10 mouse cellular contexts compared by ENCODE assay signal in the genomic region with DNA sequence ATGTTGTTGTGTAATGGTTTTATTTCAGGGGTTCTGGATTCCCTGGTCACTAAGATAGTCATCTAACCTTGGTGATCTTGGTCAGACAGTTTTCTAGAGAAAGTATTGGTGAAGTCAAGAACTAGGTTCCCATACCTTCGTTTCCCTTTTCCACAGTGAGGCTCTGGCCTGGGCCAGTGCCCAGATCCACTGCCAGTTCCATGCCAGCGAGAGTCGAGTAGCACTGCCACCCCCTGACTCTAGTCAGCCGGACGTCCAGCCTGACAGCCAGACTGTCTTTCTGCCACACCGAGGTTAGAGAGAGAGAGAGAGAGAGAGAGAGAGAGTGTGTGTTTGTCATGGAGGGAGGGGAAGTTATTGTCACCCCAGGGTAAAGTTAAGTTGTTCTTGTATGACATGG. TPM values are rescaled to one million over a fixed set of nuclear protein-coding genes. Genes with fewer than 3 reads are reported as not detected.
DNase-seq lines count a peak whose midpoint lies in the region; ATAC-seq and TF ChIP-seq lines count a peak whose summit lies in the region.
"Had no signal": no experiment of that assay in that cellular context is flagged by ENCODE, and none has a peak within 500 bp of the region (broad histone marks: within the 10 kb centered on the region; RNA-seq: fewer than 3 reads in every experiment).

No protein-coding gene starts in this region.

- ATAC-seq in forebrain, embryonic 14.5 days, result no peak
- ATAC-seq in liver, embryonic 13.5 days (ENCODE audit: low read depth), result no peak

- peaks cover 37% of the 10 kb centered on the region for H3K4me1 ChIP-seq in forebrain, embryonic 14.5 days (ENCODE audit: control insufficient read depth, insufficient read depth, low read length)
- H3K4me1 ChIP-seq in liver, embryonic 13.5 days (replicated peaks), result peaks cover 57% of the 10 kb centered on the region

- no peaks in the 10 kb centered on the region for H3K27me3 ChIP-seq in C2C12 (ENCODE audit: control insufficient read depth, insufficient read depth, insufficient read length)
- H3K27me3 ChIP-seq in forebrain, embryonic 14.5 days (replicated peaks; ENCODE audit: control insufficient read depth, insufficient read depth, low read length), result no peaks in the 10 kb centered on the region
- H3K27me3 ChIP-seq in liver, embryonic 13.5 days, result no peaks in the 10 kb centered on the region

- intact Hi-C loops in gastrocnemius, adult 2 months (cut with DNase I), result loop anchor here (2.0 to 5.0 kb wide), 3 partner anchors 17 to 137 kb away; partner anchors contain the start of genes Creb3, Fam221b, Tesk1 and Tln1
- intact Hi-C loops in gastrocnemius, postnatal 14 days (cut with DNase I; ENCODE audit: low total_unique reads), result no loop called here

- peak overlapping the region; percentile 96 for H3K4me3 ChIP-seq in gastrocnemius, adult 2 months
- peak overlapping the region; percentile 75 for H3K4me3 ChIP-seq in C2C12 (ENCODE audit: insufficient read depth, poor library complexity, severe bottlenecking)
- peak overlapping the region; percentile 89 for H3K4me3 ChIP-seq in forebrain, embryonic 14.5 days (ENCODE audit: low read depth, low read length)
- H3K4me3 ChIP-seq in liver, embryonic 13.5 days (replicated peaks), result peak overlapping the region; percentile 76

- H3K4me2 ChIP-seq in forebrain, embryonic 14.5 days (ENCODE audit: low read length), result peak overlapping the region; percentile 98
- peak overlapping the region; percentile 91 for H3K4me2 ChIP-seq in liver, embryonic 13.5 days

- H3K79me3 ChIP-seq in C2C12 (ENCODE audit: low read depth), result peaks cover 3% of the 10 kb centered on the region

- H3K36me3 ChIP-seq in C2C12 (ENCODE audit: control insufficient read depth, insufficient read depth), result peaks cover 33% of the 10 kb centered on the region
- H3K36me3 ChIP-seq in forebrain, embryonic 14.5 days (ENCODE audit: control insufficient read depth, insufficient read depth, low read length), result peaks cover 45% of the 10 kb centered on the region
- peaks cover 42% of the 10 kb centered on the region for H3K36me3 ChIP-seq in liver, embryonic 13.5 days

- H3K79me2 ChIP-seq in C2C12 (ENCODE audit: control insufficient read depth, insufficient read depth), result peaks cover 33% of the 10 kb centered on the region

- H3K27ac ChIP-seq in gastrocnemius, adult 2 months, result no peak overlapping the region; the same call in 1 of the 2 replicates
- H3K27ac ChIP-seq in forebrain, embryonic 14.5 days (ENCODE audit: low read depth, low read length), result no peak overlapping the region
- H3K27ac ChIP-seq in liver, embryonic 13.5 days, result peak overlapping the region; percentile 88; the same call in 1 of the 2 replicates

- no peaks in the 10 kb centered on the region for H3K9me3 ChIP-seq in forebrain, embryonic 14.5 days (replicated peaks; ENCODE audit: control insufficient read depth, low read length)
- no peaks in the 10 kb centered on the region for H3K9me3 ChIP-seq in liver, embryonic 13.5 days (replicated peaks)

- TF ChIP-seq CTCF in gastrocnemius, adult 2 months (IDR thresholded peaks at IDR 0.05), result no peak
- TF ChIP-seq CTCF in C2C12 (IDR thresholded peaks at IDR 0.05; ENCODE audit: control insufficient read depth, insufficient read depth, insufficient read length), result no peak

- H3ac ChIP-seq in C2C12 (ENCODE audit: control insufficient read depth, insufficient read length, low read depth), result peak overlapping the region; percentile 21

- no peak for DNase-seq in gastrocnemius, adult 2 months
- DNase-seq in gastrocnemius, postnatal 4 days (ENCODE audit: low spot score in 2 of 2), result no peak
- DNase-seq in forebrain, embryonic 14.5 days (ENCODE audit: low spot score), result no peak
- no peak for DNase-seq in liver, embryonic 13.5 days
- DNase-seq in MN1 (ENCODE audit: low spot score), result no peak
- no peak for DNase-seq in gastrocnemius, postnatal 14 days
- no peak for DNase-seq in spleen, postnatal 4 days (ENCODE audit: low spot score in 2 of 2)
- DNase-seq: B cell, adult 2 months; lung, postnatal 36 days had no signal

- H3K9ac ChIP-seq in forebrain, embryonic 14.5 days (ENCODE audit: low read length), result peak overlapping the region; percentile 87
- H3K9ac ChIP-seq in liver, embryonic 13.5 days, result peak overlapping the region; percentile 89

- WGBS in forebrain, embryonic 14.5 days, result 84% methylated on average over 6 of the region's 6 CpGs
- 67% methylated on average over 6 of the region's 6 CpGs for WGBS in liver, embryonic 13.5 days (ENCODE audit: insufficient replicate concordance)

TF ChIP-seq in C2C12, 6 proteins besides CTCF, POLR2A, EP300 and RAD21:
- TF ChIP-seq MYOD1 (IDR thresholded peaks at IDR 0.05; ENCODE audit: control insufficient read depth, insufficient read length, low read depth), result no peak
- TF ChIP-seq CEBPB (IDR thresholded peaks at IDR 0.05; ENCODE audit: low read depth), result no peak
- no peak for TF ChIP-seq USF1 (IDR thresholded peaks at IDR 0.05; ENCODE audit: low read depth)
- no peak for TF ChIP-seq FOSL1 (IDR thresholded peaks at IDR 0.05; ENCODE audit: insufficient read depth, low read length, poor library complexity, severe bottlenecking)
- no peak for TF ChIP-seq MYOG (IDR thresholded peaks at IDR 0.05; ENCODE audit: control insufficient read depth, extremely low read depth, insufficient read length)
- no peak for TF ChIP-seq MAX (IDR thresholded peaks at IDR 0.05)

RNA-seq across cellular contexts. Expression of gene Gba2, which starts 1.1 kb away (rescaled TPM):
- total RNA-seq in gastrocnemius, adult 2 months (2021), result 1 to 10 TPM; 4.8 to 5.5 TPM
- total RNA-seq in gastrocnemius, postnatal 4 days (2021), result 10 to 100 TPM; 11.5 to 12.0 TPM
- 6.0 TPM for polyA plus RNA-seq in C2C12 (2012; fragmentation: generic; extraction: Trizol)
- polyA plus RNA-seq in forebrain, embryonic 14.5 days (2014; fragmentation: Nextera tagmentation; extraction: Ambion mirVana), result 39.2 and 42.3 TPM in 2 replicates
- 16.5 and 18.1 TPM in 2 replicates for polyA plus RNA-seq in liver, embryonic 13.5 days (2015; fragmentation: Nextera tagmentation; extraction: Ambion mirVana)
- total RNA-seq in gastrocnemius, postnatal 14 days (2021), result 1 to 10 TPM; 5.1 to 6.2 TPM

RNA-seq across cellular contexts. Expression of gene Rgp1, which starts 1.2 kb away (rescaled TPM):
- total RNA-seq in gastrocnemius, adult 2 months (2021), result 10 to 100 TPM; 20.0 to 24.3 TPM
- total RNA-seq in gastrocnemius, postnatal 4 days (2021), result 10 to 100 TPM; 37.1 to 41.3 TPM
- polyA plus RNA-seq in C2C12 (2012; fragmentation: generic; extraction: Trizol), result 22.6 TPM
- 10.4 and 22.2 TPM in 2 replicates for polyA plus RNA-seq in forebrain, embryonic 14.5 days (2014; fragmentation: Nextera tagmentation; extraction: Ambion mirVana)
- 13.8 and 15.1 TPM in 2 replicates for polyA plus RNA-seq in liver, embryonic 13.5 days (2015; fragmentation: Nextera tagmentation; extraction: Ambion mirVana)
- 10 to 100 TPM; 21.9 to 22.3 TPM for total RNA-seq in gastrocnemius, postnatal 14 days (2021)

RNA-seq across cellular contexts. Expression of gene Msmp, which starts 4.6 kb away (rescaled TPM):
- under 1 TPM in 1 of 2 experiments, not detected in 1; 0.45 TPM for total RNA-seq in gastrocnemius, adult 2 months (2021)
- not detected for total RNA-seq in gastrocnemius, postnatal 4 days (2021)
- polyA plus RNA-seq in C2C12 (2012; fragmentation: generic; extraction: Trizol), result not detected
- 0.37 TPM in 1 of 2 replicates, not detected in the other for polyA plus RNA-seq in forebrain, embryonic 14.5 days (2014; fragmentation: Nextera tagmentation; extraction: Ambion mirVana)
- 0.60 TPM in 1 of 2 replicates, not detected in the other for polyA plus RNA-seq in liver, embryonic 13.5 days (2015; fragmentation: Nextera tagmentation; extraction: Ambion mirVana)
- under 1 TPM in 1 of 2 experiments, not detected in 1; 0.29 TPM for total RNA-seq in gastrocnemius, postnatal 14 days (2021)

RNA-seq across cellular contexts. Expression of gene Tln1, which starts 17.2 kb away (rescaled TPM):
- 10 to 100 TPM; 52.3 to 62.4 TPM for total RNA-seq in gastrocnemius, adult 2 months (2021)
- total RNA-seq in gastrocnemius, postnatal 4 days (2021), result 100 to 1,000 TPM; 137 to 140 TPM
- polyA plus RNA-seq in C2C12 (2012; fragmentation: generic; extraction: Trizol), result 158 TPM
- polyA plus RNA-seq in forebrain, embryonic 14.5 days (2014; fragmentation: Nextera tagmentation; extraction: Ambion mirVana), result 50.1 and 50.4 TPM in 2 replicates
- 38.6 and 42.4 TPM in 2 replicates for polyA plus RNA-seq in liver, embryonic 13.5 days (2015; fragmentation: Nextera tagmentation; extraction: Ambion mirVana)
- total RNA-seq in gastrocnemius, postnatal 14 days (2021), result 10 to 100 TPM; 67.6 to 77.4 TPM

RNA-seq across cellular contexts. Expression of gene Creb3, which starts 17.6 kb away (rescaled TPM):
- total RNA-seq in gastrocnemius, adult 2 months (2021), result 10 to 100 TPM; 40.3 to 47.4 TPM
- total RNA-seq in gastrocnemius, postnatal 4 days (2021), result 10 to 100 TPM; 51.9 to 55.1 TPM
- polyA plus RNA-seq in C2C12 (2012; fragmentation: generic; extraction: Trizol), result 52.4 TPM
- 88.3 and 88.4 TPM in 2 replicates for polyA plus RNA-seq in forebrain, embryonic 14.5 days (2014; fragmentation: Nextera tagmentation; extraction: Ambion mirVana)
- polyA plus RNA-seq in liver, embryonic 13.5 days (2015; fragmentation: Nextera tagmentation; extraction: Ambion mirVana), result 20.6 and 21.9 TPM in 2 replicates
- 10 to 100 TPM; 38.7 to 45.6 TPM for total RNA-seq in gastrocnemius, postnatal 14 days (2021)
